Mouse (Mus musculus) stomach, embryonic 15.5 days (tissue): ENCODE results near the gene Cnnm3. TPM values are rescaled to one million over a fixed set of nuclear protein-coding genes. Genes with fewer than 3 reads are reported as not detected.

Experiments used
- ATAC-seq: fragments of 200-750 bp; cut with Nextera tagmentation; 2 replicates; pipeline ENCODE4 v1.8.0; 2017; ENCODE audit warnings: low read depth, moderate number of reproducible peaks, moderate TSS enrichment; ENCODE audit not compliant: insufficient read depth, low FRiP score
- H3K27ac ChIP-seq: fragments of 300-500 bp; sonication (generic); 2 replicates; pipeline ENCODE4 v1.5.1; 2015; ENCODE audit warnings: mild to moderate bottlenecking, inconsistent platforms
- H3K27me3 ChIP-seq: fragments of 300-500 bp; sonication (generic); replicated peaks from 2 replicates; pipeline ENCODE4 v1.6.1; 2015; ENCODE audit warnings: inconsistent platforms
- H3K36me3 ChIP-seq: fragments of 300-500 bp; sonication (generic); 2 replicates; pipeline ENCODE4 v1.6.1; 2015; ENCODE audit warnings: inconsistent platforms
- H3K4me1 ChIP-seq: fragments of 300-500 bp; sonication (generic); 2 replicates; pipeline ENCODE4 v1.6.1; 2015; ENCODE audit warnings: inconsistent platforms
- H3K4me2 ChIP-seq: fragments of 300-500 bp; sonication (generic); 2 replicates; pipeline ENCODE4 v1.6.1; 2015; ENCODE audit warnings: mild to moderate bottlenecking, inconsistent platforms
- H3K4me3 ChIP-seq: fragments of 300-500 bp; sonication (generic); replicated peaks from 2 replicates; pipeline ENCODE4 v1.5.1; 2015; ENCODE audit warnings: inconsistent platforms
- H3K9ac ChIP-seq: fragments of 300-500 bp; sonication (generic); 2 replicates; pipeline ENCODE4 v1.6.1; 2015; ENCODE audit warnings: inconsistent platforms
- H3K9me3 ChIP-seq: fragments of 300-500 bp; sonication (generic); 2 replicates; pipeline ENCODE4 v1.6.1; 2016; ENCODE audit warnings: inconsistent platforms
- WGBS: fragments of 180-500 bp; shearing (Covaris S2); methylation state at CpG from one replicate; pipeline ENCODE4 v1.1.7; 2015; 5-methylcytosine and 5-hydroxymethylcytosine counted together
- polyA plus RNA-seq: library from polyadenylated mRNA; unstranded; fragments of >200 nt; fragmentation: Nextera tagmentation; extraction: Ambion mirVana; gene quantifications from 2 replicates; pipeline ENCODE4 v1.2.1, GENCODE M21; 2015

Gene Cnnm3
- polyA plus RNA-seq, 1 experiment from 2014 or later = 3.6 TPM

DNA sequence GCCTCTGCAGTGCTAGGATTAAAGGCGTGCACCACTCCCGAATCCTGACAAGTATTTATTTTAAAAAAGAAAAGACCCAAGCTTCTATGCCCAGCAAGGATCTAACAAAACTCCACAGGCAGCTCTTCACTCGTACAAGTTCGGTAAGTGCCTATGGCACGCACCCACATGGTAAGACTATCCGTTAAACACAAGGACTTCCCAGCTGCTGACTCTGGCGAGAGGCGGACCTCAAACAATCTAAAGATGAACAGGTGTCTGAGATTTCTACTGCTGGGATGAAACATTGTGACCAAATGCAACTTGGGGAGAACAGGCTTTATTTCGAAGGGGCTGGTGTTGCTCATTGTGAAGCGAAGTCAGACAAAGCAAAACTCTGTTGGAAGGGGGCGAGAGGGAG is 28.5 kb downstream of the Cnnm3 start:
- Histone ChIP-seq H3K4me3 (no peak overlapping the region), H3K4me2 (no peak overlapping the region), H3K36me3 (peaks cover 27% of the 10 kb centered on the region), H3K27ac (no peak overlapping the region), H3K4me1 (no peaks in the 10 kb centered on the region), H3K9me3 (no peaks in the 10 kb centered on the region), H3K9ac (no peak overlapping the region), H3K27me3 (no peaks in the 10 kb centered on the region)
- 86% methylated on average over 11 of the region's 11 CpGs for whole genome bisulfite sequencing
- ATAC-seq = no peak

DNA sequence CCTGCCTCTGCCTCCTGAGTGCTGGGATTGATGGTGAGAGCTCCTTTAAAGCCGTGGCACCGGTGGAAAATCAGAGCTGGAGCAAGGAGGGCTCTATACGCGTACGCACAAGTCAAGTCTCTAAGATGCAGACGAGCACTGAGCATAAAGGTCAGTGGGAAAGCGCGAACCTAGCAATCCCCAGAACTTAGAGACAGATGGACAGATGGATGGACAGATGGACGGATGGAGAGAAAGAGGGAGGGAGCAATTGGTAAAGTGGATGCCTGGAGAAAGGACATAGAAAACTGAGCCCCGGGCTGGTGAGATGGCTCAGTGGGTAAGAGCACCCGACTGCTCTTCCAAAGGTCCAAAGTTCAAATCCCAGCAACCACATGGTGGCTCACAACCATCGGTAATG is 29.1 kb downstream of the Cnnm3 start:
- peaks cover 27% of the 10 kb centered on the region for H3K36me3 ChIP-seq
- H3K27ac ChIP-seq = no peak overlapping the region
- 94% methylated on average over 12 of the region's 12 CpGs for whole genome bisulfite sequencing
- H3K9ac ChIP-seq = no peak overlapping the region
- no peaks in the 10 kb centered on the region for H3K9me3 ChIP-seq
- H3K4me3 ChIP-seq = no peak overlapping the region
- no peak overlapping the region for H3K4me2 ChIP-seq
- no peaks in the 10 kb centered on the region; the same call in 1 of the 2 replicates for H3K4me1 ChIP-seq
- no peaks in the 10 kb centered on the region for H3K27me3 ChIP-seq
- ATAC-seq = no peak

DNA sequence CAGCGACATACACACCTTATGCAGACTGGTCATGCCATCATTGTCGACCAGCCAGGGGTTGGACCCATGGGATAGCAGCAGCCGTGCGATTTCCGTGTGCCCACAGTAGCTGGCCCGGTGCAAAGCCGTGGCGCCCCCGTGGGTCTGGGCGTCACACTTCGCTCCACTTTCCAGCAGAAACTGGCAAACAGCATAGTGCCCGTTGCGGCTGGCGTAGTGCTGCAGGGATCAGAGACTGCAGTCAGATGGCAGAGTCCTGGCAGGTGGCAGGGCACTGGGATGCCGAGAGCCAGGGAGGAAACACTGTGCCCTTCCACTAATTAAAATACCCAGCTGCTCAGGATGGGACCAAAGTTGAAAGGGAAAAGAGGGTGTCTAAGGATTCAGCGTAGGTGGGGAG is 30.2 kb downstream of the Cnnm3 start:
- no peaks in the 10 kb centered on the region; the same call in 1 of the 2 replicates for H3K4me1 ChIP-seq
- no peak overlapping the region for H3K4me3 ChIP-seq
- H3K27ac ChIP-seq = no peak overlapping the region
- H3K9ac ChIP-seq = no peak overlapping the region
- H3K4me2 ChIP-seq = no peak overlapping the region
- 95% methylated on average over 16 of the region's 16 CpGs for WGBS
- H3K36me3 ChIP-seq = peaks cover 27% of the 10 kb centered on the region
- ATAC-seq = no peak
- H3K27me3 ChIP-seq = no peaks in the 10 kb centered on the region
- H3K9me3 ChIP-seq = no peaks in the 10 kb centered on the region

DNA sequence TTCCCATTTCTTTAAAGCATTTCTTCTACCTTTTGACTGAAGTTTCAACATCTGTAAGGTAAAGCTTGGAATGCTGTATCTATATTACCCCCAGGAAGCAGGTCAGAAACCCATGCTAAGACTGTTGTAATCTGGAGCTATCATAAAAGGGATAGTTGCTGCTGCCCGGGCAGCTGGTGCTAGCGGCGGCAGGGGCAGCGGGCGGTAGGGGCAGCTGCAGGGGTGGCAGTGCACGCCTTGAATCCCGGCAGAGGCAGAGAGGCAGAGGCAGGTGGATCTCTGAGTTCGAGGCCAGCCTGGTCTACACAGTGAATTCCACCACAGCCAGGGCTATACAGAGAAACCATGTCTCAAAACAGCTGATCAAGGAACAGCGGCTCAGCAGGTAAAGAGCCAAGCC is 31.3 kb downstream of the Cnnm3 start:
- Histone ChIP-seq H3K27ac (no peak overlapping the region), H3K4me1 (peaks cover 6% of the 10 kb centered on the region), H3K9ac (no peak overlapping the region), H3K4me3 (no peak overlapping the region), H3K27me3 (no peaks in the 10 kb centered on the region), H3K9me3 (no peaks in the 10 kb centered on the region), H3K4me2 (no peak overlapping the region), H3K36me3 (peaks cover 23% of the 10 kb centered on the region)
- 92% methylated on average over 9 of the region's 9 CpGs for WGBS
- ATAC-seq = no peak

DNA sequence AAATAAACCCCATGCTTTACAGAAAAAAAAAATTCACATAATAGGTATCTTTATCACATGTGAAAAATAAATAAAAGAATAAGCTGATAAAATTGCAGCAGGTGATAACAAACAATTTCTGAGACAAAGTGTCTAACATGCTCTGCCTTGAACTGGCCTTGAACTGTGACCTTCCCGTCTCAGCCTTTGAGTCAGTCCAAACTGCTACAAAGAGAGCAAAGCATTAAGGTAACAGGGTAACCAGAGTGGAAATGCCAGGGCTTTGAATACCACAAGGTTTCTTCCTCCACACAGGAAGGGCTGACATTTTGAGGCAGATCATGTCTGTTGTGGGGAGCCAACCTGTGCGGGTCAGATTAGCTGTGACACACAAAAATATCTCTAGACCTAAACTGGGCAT is 33.7 kb downstream of the Cnnm3 start:
- H3K27me3 ChIP-seq = no peaks in the 10 kb centered on the region
- H3K36me3 ChIP-seq = peaks cover 33% of the 10 kb centered on the region
- WGBS = 63% methylated on average over 2 of the region's 2 CpGs
- peak overlapping the region; percentile 80 for H3K4me2 ChIP-seq
- no peak overlapping the region for H3K27ac ChIP-seq
- no peak overlapping the region for H3K9ac ChIP-seq
- no peak overlapping the region for H3K4me3 ChIP-seq
- ATAC-seq = no peak
- H3K4me1 ChIP-seq = peaks cover 21% of the 10 kb centered on the region
- no peaks in the 10 kb centered on the region for H3K9me3 ChIP-seq

DNA sequence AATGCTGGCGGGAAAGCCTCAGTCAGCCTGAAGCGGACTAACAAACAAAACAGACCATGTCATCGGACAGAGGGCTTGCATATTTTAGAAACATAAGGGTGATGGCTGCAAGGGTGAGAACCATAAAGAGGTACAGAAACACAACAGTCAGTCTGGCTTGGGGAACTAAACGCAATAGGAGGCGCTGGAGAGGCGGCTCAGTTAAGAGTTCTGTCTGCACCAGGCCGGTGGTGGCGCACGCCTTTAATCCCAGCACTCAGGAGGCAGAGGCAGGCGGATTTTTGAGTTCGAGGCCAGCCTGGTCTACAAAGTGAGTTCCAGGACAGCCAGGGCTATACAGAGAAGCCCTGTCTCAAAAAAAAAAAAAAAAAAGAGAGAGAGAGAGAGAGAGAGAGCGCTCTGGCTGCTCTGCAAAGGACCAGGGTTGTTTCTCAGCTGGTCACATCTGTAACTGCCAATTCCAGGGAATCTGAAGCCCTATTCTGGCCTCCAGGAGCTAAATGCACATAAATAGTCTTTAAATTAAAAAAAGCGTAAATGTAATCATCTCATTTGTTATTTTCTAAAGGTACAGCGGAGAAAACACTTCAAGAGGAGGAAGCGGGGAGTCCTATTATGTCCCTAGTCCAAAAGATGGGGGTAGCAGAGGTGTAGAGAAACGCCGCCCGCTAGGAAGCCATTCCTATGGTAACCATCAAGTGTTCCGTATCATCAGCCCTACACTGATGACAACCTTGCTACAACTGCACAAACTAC is 34.4 kb downstream of the Cnnm3 start:
- ATAC-seq = no peak
- Histone ChIP-seq H3K36me3 (peaks cover 34% of the 10 kb centered on the region), H3K4me3 (peak overlapping the region; percentile 66), H3K27me3 (no peaks in the 10 kb centered on the region), H3K27ac (no peak overlapping the region), H3K9ac (0 out of 2 replicates have a peak overlapping the region, but pooled peaks have one; percentile 49), H3K9me3 (no peaks in the 10 kb centered on the region), H3K4me2 (peak overlapping the region; percentile 80), H3K4me1 (peaks cover 21% of the 10 kb centered on the region)
- WGBS = 69% methylated on average over 19 of the region's 19 CpGs

DNA sequence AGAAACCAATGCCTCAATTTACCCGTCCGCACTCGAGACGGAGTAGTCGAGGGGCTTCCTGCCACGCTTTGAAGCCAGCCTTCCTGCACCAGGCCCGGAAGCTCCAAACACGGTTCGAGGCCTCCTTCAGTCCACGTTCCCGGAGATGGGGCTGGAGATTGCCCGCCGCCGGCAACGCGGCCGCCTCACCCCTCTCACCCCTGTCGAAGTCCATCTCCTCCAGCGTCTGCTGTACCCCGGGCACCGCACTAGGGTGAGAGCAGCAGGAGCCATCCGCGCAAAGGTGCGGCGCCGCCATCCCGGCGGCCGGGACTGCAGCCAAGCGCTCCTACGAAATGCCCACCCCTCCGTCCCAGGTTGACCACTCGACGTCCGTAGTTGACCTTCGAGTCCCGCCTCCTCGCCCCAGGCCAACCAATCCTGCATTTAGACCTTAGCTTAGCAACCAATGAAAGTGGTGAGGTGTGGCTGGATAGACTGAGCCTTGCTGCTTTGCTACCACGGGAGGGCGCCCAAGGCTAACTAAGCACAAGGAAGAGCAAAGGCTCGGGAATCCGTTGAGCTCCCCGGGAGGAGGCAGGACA is 35.3 kb downstream of the Cnnm3 start, which contains the start of gene Ankrd39:
Ankrd39 (minus strand) TSS at position 558 of the 584 bp plus-strand sequence.
- peaks cover 21% of the 10 kb centered on the region for H3K4me1 ChIP-seq
- H3K4me2 ChIP-seq = peak within 1 kb of the TSS; percentile 80
- peak; percentile 97 for ATAC-seq
- peaks cover 33% of the 10 kb centered on the region for H3K36me3 ChIP-seq
- H3K27me3 ChIP-seq = no peaks in the 10 kb centered on the region
- peak within 1 kb of the TSS; percentile 49 for H3K9ac ChIP-seq
- H3K9me3 ChIP-seq = no peaks in the 10 kb centered on the region
- peak within 1 kb of the TSS; percentile 65 for H3K27ac ChIP-seq
- under 1% methylated on average over 43 of the region's 43 CpGs for WGBS
- peak within 1 kb of the TSS; percentile 66 for H3K4me3 ChIP-seq

DNA sequence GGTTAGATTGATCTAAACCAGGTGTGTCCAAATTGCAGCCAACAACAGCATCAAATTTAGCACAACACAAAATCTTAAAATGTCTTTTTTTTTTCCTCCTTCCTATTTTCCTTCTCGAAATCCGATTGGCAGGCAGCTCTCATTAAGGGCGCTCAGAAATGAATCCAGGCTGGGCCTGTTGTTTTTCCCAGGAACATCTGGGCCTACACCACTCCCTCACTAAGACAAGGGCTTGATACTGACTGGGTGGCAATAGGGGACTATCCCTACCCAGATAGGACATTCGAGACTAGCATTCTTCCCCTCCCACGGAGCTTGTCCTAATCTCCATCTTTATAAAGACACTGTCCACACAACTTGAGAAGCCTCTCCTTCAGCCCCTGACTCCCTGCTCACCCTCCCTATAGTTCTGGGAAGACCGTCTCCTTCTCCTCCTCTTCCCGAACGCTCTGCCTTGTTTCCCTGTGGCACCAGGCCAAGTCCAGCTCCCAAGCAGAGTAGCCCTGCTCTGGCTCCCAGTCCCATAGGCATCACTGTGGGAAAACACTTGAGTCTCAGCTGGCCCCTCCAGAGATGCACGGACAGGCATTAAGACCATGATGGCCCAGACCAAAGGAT is 36.4 kb downstream of the Cnnm3 start:
- Histone ChIP-seq H3K4me2 (no peak overlapping the region), H3K27ac (peak overlapping the region; percentile 65; the same call in 1 of the 2 replicates), H3K36me3 (peaks cover 40% of the 10 kb centered on the region), H3K9me3 (no peaks in the 10 kb centered on the region), H3K27me3 (no peaks in the 10 kb centered on the region), H3K9ac (no peak overlapping the region), H3K4me1 (peaks cover 27% of the 10 kb centered on the region), H3K4me3 (no peak overlapping the region)
- WGBS = 31% methylated on average over 9 of the region's 9 CpGs
- ATAC-seq = no peak

DNA sequence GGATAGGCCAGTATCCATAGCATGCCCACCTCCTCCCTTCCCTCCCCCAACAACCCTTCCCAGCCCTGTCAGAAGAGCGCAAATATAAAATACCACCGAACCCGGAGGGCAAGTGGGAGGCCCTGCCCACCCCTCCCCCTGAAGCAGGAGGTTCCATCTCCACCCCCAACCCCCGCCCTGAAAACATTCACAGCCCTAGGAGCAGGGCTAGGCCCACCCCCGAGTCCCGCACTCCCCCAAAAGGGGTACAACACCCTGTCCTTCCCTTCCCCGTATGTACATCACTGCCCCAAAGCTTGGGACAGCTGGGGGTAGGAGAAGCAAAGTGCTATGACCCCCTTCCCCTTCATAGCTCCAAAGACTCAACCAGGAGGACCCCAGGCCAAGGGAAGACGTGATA is 37.1 kb downstream of the Cnnm3 start:
- ATAC-seq = no peak
- Histone ChIP-seq H3K27me3 (no peaks in the 10 kb centered on the region), H3K4me1 (peaks cover 27% of the 10 kb centered on the region), H3K9ac (no peak overlapping the region), H3K27ac (peak overlapping the region; percentile 23; the same call in 1 of the 2 replicates), H3K4me3 (no peak overlapping the region), H3K36me3 (peaks cover 47% of the 10 kb centered on the region), H3K9me3 (no peaks in the 10 kb centered on the region), H3K4me2 (no peak overlapping the region)
- WGBS = 42% methylated on average over 8 of the region's 8 CpGs

DNA sequence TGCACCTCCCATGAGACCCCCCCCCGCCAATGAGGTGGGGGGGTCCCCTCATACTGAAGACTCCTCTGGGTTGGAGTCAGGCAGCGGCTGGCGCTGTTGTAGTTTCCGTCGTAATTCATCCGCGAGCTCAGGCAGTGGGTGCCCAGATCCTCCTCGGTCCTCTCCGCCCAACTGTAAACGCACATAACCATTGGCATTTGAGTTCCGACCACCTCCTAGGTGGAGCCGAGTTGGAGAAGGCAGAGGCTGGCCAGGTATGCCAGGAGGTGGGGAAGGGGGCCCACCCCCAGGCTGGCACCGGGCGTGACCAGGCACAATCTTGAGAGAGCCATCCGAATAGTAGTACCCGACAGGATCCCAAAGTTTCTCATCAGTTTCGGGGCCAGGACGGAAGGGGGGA is 37.8 kb downstream of the Cnnm3 start:
- Histone ChIP-seq H3K4me2 (no peak overlapping the region), H3K4me1 (peaks cover 33% of the 10 kb centered on the region), H3K9me3 (no peaks in the 10 kb centered on the region), H3K4me3 (no peak overlapping the region), H3K9ac (no peak overlapping the region), H3K36me3 (peaks cover 53% of the 10 kb centered on the region), H3K27ac (no peak overlapping the region), H3K27me3 (no peaks in the 10 kb centered on the region)
- ATAC-seq = no peak
- 74% methylated on average over 18 of the region's 18 CpGs for WGBS

DNA sequence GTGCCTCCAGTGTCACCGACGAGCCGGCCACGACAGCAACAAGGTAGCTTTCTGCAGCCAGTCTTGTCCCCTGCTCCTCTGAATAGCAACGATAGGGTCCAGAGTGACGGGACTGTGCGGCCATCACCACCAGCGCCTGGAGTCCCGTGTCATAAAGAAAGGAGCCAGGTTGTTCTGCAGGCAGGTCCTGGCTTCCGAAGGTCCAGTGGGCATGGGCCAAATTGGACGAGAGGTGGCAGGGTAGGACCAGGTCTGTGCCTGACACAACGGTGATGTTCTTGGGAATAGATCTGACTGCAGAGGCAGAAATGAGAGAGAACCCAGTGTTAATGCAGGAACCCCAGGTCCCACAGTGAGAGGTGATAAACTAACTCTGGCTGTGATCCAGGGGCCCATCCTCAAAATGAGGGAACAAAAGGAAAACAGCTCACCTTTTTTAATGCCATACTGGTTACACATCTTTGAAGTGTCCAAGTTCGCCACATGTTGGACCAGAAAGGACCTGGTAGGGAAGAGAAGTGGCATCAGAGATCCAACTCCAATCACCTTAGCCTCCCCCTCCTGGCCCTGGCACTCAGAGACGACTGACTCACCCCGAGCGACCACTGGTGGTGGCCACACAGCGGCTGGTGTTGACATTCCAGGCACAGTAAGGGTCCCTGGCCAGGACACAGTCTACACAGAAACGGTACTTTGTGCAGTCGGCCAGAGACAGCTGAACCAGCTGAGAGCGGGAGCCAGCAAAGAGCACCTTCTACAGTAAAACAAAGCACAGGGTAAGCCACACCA is 38.6 kb downstream of the Cnnm3 start:
- Histone ChIP-seq H3K36me3 (peaks cover 61% of the 10 kb centered on the region), H3K9me3 (no peaks in the 10 kb centered on the region), H3K4me1 (peaks cover 40% of the 10 kb centered on the region), H3K4me3 (no peak overlapping the region), H3K27ac (no peak overlapping the region), H3K4me2 (no peak overlapping the region), H3K9ac (no peak overlapping the region), H3K27me3 (no peaks in the 10 kb centered on the region)
- WGBS = 80% methylated on average over 20 of the region's 20 CpGs
- ATAC-seq = no peak
